Mouse (Mus musculus): Measurements from ENCODE around the gene Vps4a. TPM values are rescaled to one million over a fixed set of nuclear protein-coding genes. Genes with fewer than 3 reads are reported as not detected.

Gene Vps4a
- polyA plus RNA-seq, 1 experiment from 2014 or later, result 152 TPM

GRCm38 (mm10) chr8:107036626-107037025, 5.6 kb downstream of the Vps4a start:
- Histone ChIP-seq H3K27ac (replicated peaks; ENCODE audit: low read depth, low read length) (no peak overlapping the region), H3K27me3 (ENCODE audit: control insufficient read depth, insufficient read depth, low read length) (no peaks in the 10 kb centered on the region), H3K4me3 (replicated peaks; ENCODE audit: low read depth, low read length) (no peak overlapping the region), H3K4me2 (ENCODE audit: low read length) (no peak overlapping the region), H3K36me3 (ENCODE audit: control insufficient read depth, insufficient read depth, low read length) (peaks cover 43% of the 10 kb centered on the region), H3K9ac (replicated peaks; ENCODE audit: low read length) (no peak overlapping the region), H3K9me3 (ENCODE audit: control insufficient read depth, low read length) (no peaks in the 10 kb centered on the region), H3K4me1 (ENCODE audit: control insufficient read depth, insufficient read depth, low read length) (peaks cover 15% of the 10 kb centered on the region)
- 91% methylated on average over 8 of the region's 8 CpGs for WGBS
- ATAC-seq (ENCODE audit: low FRiP score, low TSS enrichment) (no peak), DNase-seq (no peak)

- 88% methylated on average over 7 of the region's 7 CpGs for WGBS
- H3K4me1 ChIP-seq (ENCODE audit: control insufficient read depth, insufficient read depth, low read length), result no peaks in the 10 kb centered on the region
- no peak overlapping the region for H3K4me3 ChIP-seq (replicated peaks; ENCODE audit: low read depth, low read length)
- no peak overlapping the region for H3K9ac ChIP-seq (replicated peaks; ENCODE audit: low read length)
- H3K27ac ChIP-seq (replicated peaks; ENCODE audit: low read depth, low read length), result no peak overlapping the region
- H3K27me3 ChIP-seq (ENCODE audit: control insufficient read depth, insufficient read depth, low read length), result no peaks in the 10 kb centered on the region
- H3K4me2 ChIP-seq (ENCODE audit: low read length), result no peak overlapping the region
- peaks cover 83% of the 10 kb centered on the region for H3K36me3 ChIP-seq (ENCODE audit: control insufficient read depth, insufficient read depth, low read length)
- DNase-seq (no peak), ATAC-seq (ENCODE audit: low FRiP score, low TSS enrichment) (no peak)
- no peaks in the 10 kb centered on the region for H3K9me3 ChIP-seq (ENCODE audit: control insufficient read depth, low read length)
These were observed 9.6 kb downstream of the Vps4a start for GRCm38 (mm10) chr8:107040632-107041031.

GRCm38 (mm10) chr8:107045478-107045877, 14.5 kb downstream of the Vps4a start:
- no peak overlapping the region for H3K27ac ChIP-seq (replicated peaks; ENCODE audit: low read depth, low read length)
- H3K36me3 ChIP-seq (ENCODE audit: control insufficient read depth, insufficient read depth, low read length), result peaks cover 81% of the 10 kb centered on the region
- DNase-seq (no peak), ATAC-seq (ENCODE audit: low FRiP score, low TSS enrichment) (no peak)
- H3K4me2 ChIP-seq (ENCODE audit: low read length), result no peak overlapping the region
- no peaks in the 10 kb centered on the region for H3K27me3 ChIP-seq (ENCODE audit: control insufficient read depth, insufficient read depth, low read length)
- no peak overlapping the region for H3K4me3 ChIP-seq (replicated peaks; ENCODE audit: low read depth, low read length)
- H3K9me3 ChIP-seq (ENCODE audit: control insufficient read depth, low read length), result no peaks in the 10 kb centered on the region
- 96% methylated on average over 6 of the region's 6 CpGs for WGBS
- H3K4me1 ChIP-seq (ENCODE audit: control insufficient read depth, insufficient read depth, low read length), result 0 out of 2 replicates have a peak, but pooled peaks cover 6% of the 10 kb centered on the region
- H3K9ac ChIP-seq (replicated peaks; ENCODE audit: low read length), result no peak overlapping the region; the same call in 1 of the 2 replicates

- DNase-seq (no peak), ATAC-seq (ENCODE audit: low FRiP score, low TSS enrichment) (no peak)
- H3K36me3 ChIP-seq (ENCODE audit: control insufficient read depth, insufficient read depth, low read length), result peaks cover 81% of the 10 kb centered on the region
- 0 out of 2 replicates have a peak, but pooled peaks cover 6% of the 10 kb centered on the region for H3K4me1 ChIP-seq (ENCODE audit: control insufficient read depth, insufficient read depth, low read length)
- H3K9ac ChIP-seq (replicated peaks; ENCODE audit: low read length), result no peak overlapping the region
- WGBS, result 92% methylated on average over 5 of the region's 5 CpGs
- H3K27me3 ChIP-seq (ENCODE audit: control insufficient read depth, insufficient read depth, low read length), result no peaks in the 10 kb centered on the region
- H3K4me3 ChIP-seq (replicated peaks; ENCODE audit: low read depth, low read length), result no peak overlapping the region
- no peaks in the 10 kb centered on the region for H3K9me3 ChIP-seq (ENCODE audit: control insufficient read depth, low read length)
- no peak overlapping the region for H3K27ac ChIP-seq (replicated peaks; ENCODE audit: low read depth, low read length)
- no peak overlapping the region for H3K4me2 ChIP-seq (ENCODE audit: low read length)
These were observed 16.0 kb downstream of the Vps4a start for GRCm38 (mm10) chr8:107046976-107047375.

GRCm38 (mm10) chr8:107048061-107048941, 17.3 kb downstream of the Vps4a start, which contains the start of gene Pdf:
TSS of gene Pdf (minus strand) at chr8:107048614.
- H3K4me2 ChIP-seq (ENCODE audit: low read length), result peak within 1 kb of the TSS; percentile 83
- peak within 1 kb of the TSS; percentile 75 for H3K9ac ChIP-seq (replicated peaks; ENCODE audit: low read length)
- H3K27me3 ChIP-seq (ENCODE audit: control insufficient read depth, insufficient read depth, low read length), result no peaks in the 10 kb centered on the region
- peak; percentile 86 for DNase-seq
- H3K4me3 ChIP-seq (replicated peaks; ENCODE audit: low read depth, low read length), result peak within 1 kb of the TSS; percentile 71
- peaks cover 76% of the 10 kb centered on the region for H3K36me3 ChIP-seq (ENCODE audit: control insufficient read depth, insufficient read depth, low read length)
- under 1% methylated on average over 87 of the region's 87 CpGs for WGBS
- 0 out of 2 replicates have a peak, but pooled peaks cover 6% of the 10 kb centered on the region for H3K4me1 ChIP-seq (ENCODE audit: control insufficient read depth, insufficient read depth, low read length)
- H3K9me3 ChIP-seq (ENCODE audit: control insufficient read depth, low read length), result no peaks in the 10 kb centered on the region
- peak; percentile 82 for ATAC-seq (ENCODE audit: low FRiP score, low TSS enrichment)
- H3K27ac ChIP-seq (replicated peaks; ENCODE audit: low read depth, low read length), result peak within 1 kb of the TSS; percentile 86

DNA sequence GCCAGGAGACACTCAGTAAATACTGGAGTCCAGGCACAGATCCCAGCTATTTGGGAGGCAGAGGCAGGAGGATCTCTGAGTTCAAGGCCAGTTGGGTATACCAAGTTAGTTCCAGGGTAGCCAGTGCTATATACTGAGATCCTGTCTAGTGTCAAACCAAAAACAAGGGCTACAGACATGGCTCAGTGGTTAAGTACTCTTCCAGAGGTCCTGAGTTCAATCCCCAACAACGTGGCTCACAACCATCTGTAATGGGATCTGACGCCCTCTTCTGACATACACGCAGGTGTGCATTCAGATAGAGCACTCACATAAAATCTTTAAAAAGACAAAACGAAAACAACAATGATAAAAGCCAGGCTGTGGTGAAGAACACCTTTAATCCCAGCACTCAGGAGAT, 18.5 kb downstream of the Vps4a start:
- DNase-seq, result no peak
- no peak overlapping the region for H3K9ac ChIP-seq (replicated peaks; ENCODE audit: low read length)
- H3K36me3 ChIP-seq (ENCODE audit: control insufficient read depth, insufficient read depth, low read length), result peaks cover 74% of the 10 kb centered on the region
- peak overlapping the region; percentile 83 for H3K4me2 ChIP-seq (ENCODE audit: low read length)
- H3K4me1 ChIP-seq (ENCODE audit: control insufficient read depth, insufficient read depth, low read length), result 0 out of 2 replicates have a peak, but pooled peaks cover 6% of the 10 kb centered on the region
- H3K27ac ChIP-seq (replicated peaks; ENCODE audit: low read depth, low read length), result no peak overlapping the region
- H3K9me3 ChIP-seq (ENCODE audit: control insufficient read depth, low read length), result no peaks in the 10 kb centered on the region
- ATAC-seq (ENCODE audit: low FRiP score, low TSS enrichment), result no peak
- WGBS, result 95% methylated on average over 4 of the region's 4 CpGs
- no peak overlapping the region for H3K4me3 ChIP-seq (replicated peaks; ENCODE audit: low read depth, low read length)
- H3K27me3 ChIP-seq (ENCODE audit: control insufficient read depth, insufficient read depth, low read length), result no peaks in the 10 kb centered on the region

GRCm38 (mm10) chr8:107052046-107052445, 21.0 kb downstream of the Vps4a start:
- no peak overlapping the region for H3K27ac ChIP-seq (replicated peaks; ENCODE audit: low read depth, low read length)
- H3K4me1 ChIP-seq (ENCODE audit: control insufficient read depth, insufficient read depth, low read length), result 0 out of 2 replicates have a peak, but pooled peaks cover 6% of the 10 kb centered on the region
- 98% methylated on average over 8 of the region's 8 CpGs for WGBS
- ATAC-seq (ENCODE audit: low FRiP score, low TSS enrichment) (no peak), DNase-seq (no peak)
- no peaks in the 10 kb centered on the region for H3K9me3 ChIP-seq (ENCODE audit: control insufficient read depth, low read length)
- H3K4me3 ChIP-seq (replicated peaks; ENCODE audit: low read depth, low read length), result no peak overlapping the region
- H3K27me3 ChIP-seq (ENCODE audit: control insufficient read depth, insufficient read depth, low read length), result no peaks in the 10 kb centered on the region
- no peak overlapping the region for H3K9ac ChIP-seq (replicated peaks; ENCODE audit: low read length)
- H3K4me2 ChIP-seq (ENCODE audit: low read length), result no peak overlapping the region
- peaks cover 51% of the 10 kb centered on the region for H3K36me3 ChIP-seq (ENCODE audit: control insufficient read depth, insufficient read depth, low read length)

- under 1% methylated on average over 88 of the region's 88 CpGs for WGBS
- Histone ChIP-seq H3K4me3 (replicated peaks; ENCODE audit: low read depth, low read length) (peak within 1 kb of the TSS; percentile 99), H3K9me3 (ENCODE audit: control insufficient read depth, low read length) (no peaks in the 10 kb centered on the region), H3K27me3 (ENCODE audit: control insufficient read depth, insufficient read depth, low read length) (no peaks in the 10 kb centered on the region), H3K36me3 (ENCODE audit: control insufficient read depth, insufficient read depth, low read length) (peaks cover 46% of the 10 kb centered on the region), H3K27ac (replicated peaks; ENCODE audit: low read depth, low read length) (peak within 1 kb of the TSS; percentile 80), H3K4me1 (ENCODE audit: control insufficient read depth, insufficient read depth, low read length) (0 out of 2 replicates have a peak, but pooled peaks cover 4% of the 10 kb centered on the region), H3K4me2 (ENCODE audit: low read length) (peak within 1 kb of the TSS; percentile 95), H3K9ac (replicated peaks; ENCODE audit: low read length) (peak within 1 kb of the TSS; percentile 80)
- DNase-seq (peak; percentile 98), ATAC-seq (ENCODE audit: low FRiP score, low TSS enrichment) (peak; percentile 93)
These were observed 25.3 kb downstream of the Vps4a start, which contains the start of the genes Cog8 and Nip7 for GRCm38 (mm10) chr8:107056076-107056972. TSS of gene Cog8 (minus strand) at chr8:107056689. TSS of gene Nip7 (plus strand) at chr8:107056877.

Measured in midbrain, embryonic 14.5 days (tissue).